ENCODE assay signal across 30 mouse cellular contexts in genomic region chr12:76874826-76875225, GRCm38 (mm10). TPM values are rescaled to one million over a fixed set of nuclear protein-coding genes. Genes with fewer than 3 reads are reported as not detected.
DNase-seq lines count a peak whose midpoint lies in the region; ATAC-seq and TF ChIP-seq lines count a peak whose summit lies in the region.
"Had no signal": no experiment of that assay in that cellular context is flagged by ENCODE, and none has a peak within 500 bp of the region (broad histone marks: within the 10 kb centered on the region; RNA-seq: fewer than 3 reads in every experiment).

No protein-coding gene starts in this region.

- in situ Hi-C loops in ES-E14 (cut with MboI; ENCODE audit: low sequenced_read_pairs in 2 of 2, unreplicated experiment in 2 of 2) = no loop called here

- no peak for TF ChIP-seq POLR2A in spleen, adult 2 months (IDR thresholded peaks at IDR 0.05; ENCODE audit: low read depth, low read length)

- no peak overlapping the region for H3K4me2 ChIP-seq in midbrain, postnatal 0 days (ENCODE audit: low read depth, low read length, poor library complexity, severe bottlenecking)
- H3K4me2 ChIP-seq: forebrain, embryonic 12.5 days; limb, embryonic 15.5 days; liver, embryonic 13.5 days; midbrain, embryonic 13.5 days had no signal

- no peaks in the 10 kb centered on the region for H3K27me3 ChIP-seq in heart, embryonic 10.5 days (ENCODE audit: insufficient read depth, poor library complexity, severe bottlenecking)
- H3K27me3 ChIP-seq in spleen, adult 2 months (ENCODE audit: control insufficient read depth, insufficient read depth, low read length) = no peaks in the 10 kb centered on the region
- H3K27me3 ChIP-seq in embryonic facial prominence, embryonic 10.5 days (replicated peaks; ENCODE audit: low read depth, poor library complexity, severe bottlenecking) = no peaks in the 10 kb centered on the region
- H3K27me3 ChIP-seq in midbrain, postnatal 0 days (ENCODE audit: insufficient read depth, low read length) = no peaks in the 10 kb centered on the region
- H3K27me3 ChIP-seq: forebrain, embryonic 12.5 days; limb, embryonic 15.5 days; liver, embryonic 13.5 days; midbrain, embryonic 13.5 days had no signal

- peaks cover 18% of the 10 kb centered on the region for H3K4me1 ChIP-seq in heart, embryonic 10.5 days
- H3K4me1 ChIP-seq in spleen, adult 2 months (ENCODE audit: control insufficient read depth, insufficient read depth, insufficient read length) = no peaks in the 10 kb centered on the region
- H3K4me1 ChIP-seq in ES-E14 (ENCODE audit: control insufficient read depth in 2 of 2, insufficient read depth in 2 of 2, low read length in 2 of 2, poor library complexity in 1 of 2) = peaks cover 14% of the 10 kb centered on the region in 2 experiments
- H3K4me1 ChIP-seq in embryonic facial prominence, embryonic 10.5 days = peaks cover 7% of the 10 kb centered on the region
- H3K4me1 ChIP-seq in midbrain, postnatal 0 days (ENCODE audit: insufficient read depth, low read length) = no peaks in the 10 kb centered on the region
- H3K4me1 ChIP-seq: forebrain, embryonic 12.5 days; limb, embryonic 15.5 days; liver, embryonic 13.5 days; midbrain, embryonic 13.5 days had no signal

- no peaks in the 10 kb centered on the region for H3K9me3 ChIP-seq in heart, embryonic 10.5 days
- no peaks in the 10 kb centered on the region for H3K9me3 ChIP-seq in ES-E14 (ENCODE audit: control insufficient read depth, insufficient read depth, low read depth, low read length)
- no peaks in the 10 kb centered on the region for H3K9me3 ChIP-seq in embryonic facial prominence, embryonic 10.5 days
- H3K9me3 ChIP-seq in midbrain, postnatal 0 days (ENCODE audit: low read length) = no peaks in the 10 kb centered on the region
- H3K9me3 ChIP-seq: forebrain, embryonic 12.5 days; limb, embryonic 10.5 days; limb, embryonic 15.5 days; liver, embryonic 13.5 days; midbrain, embryonic 13.5 days had no signal

- ATAC-seq in midbrain, postnatal 0 days (ENCODE audit: low FRiP score) = no peak
- ATAC-seq: hindbrain, embryonic 16.5 days; midbrain, embryonic 13.5 days had no signal

- TF ChIP-seq CTCF in spleen, adult 2 months (IDR thresholded peaks at IDR 0.05; ENCODE audit: extremely low read depth, insufficient read depth, insufficient read length, insufficient replicate concordance) = no peak
- no peak for TF ChIP-seq CTCF in midbrain, postnatal 0 days (IDR thresholded peaks at IDR 0.05)

- peaks cover 14% of the 10 kb centered on the region; the same call in 1 of the 2 replicates for H3K36me3 ChIP-seq in heart, embryonic 10.5 days
- H3K36me3 ChIP-seq in spleen, adult 2 months (ENCODE audit: control insufficient read depth, insufficient read depth, low read length) = no peaks in the 10 kb centered on the region
- H3K36me3 ChIP-seq in ES-E14 (ENCODE audit: control insufficient read depth, insufficient read depth, low read length, poor library complexity, severe bottlenecking) = peaks cover 4% of the 10 kb centered on the region; the same call in 1 of the 2 replicates
- H3K36me3 ChIP-seq in embryonic facial prominence, embryonic 10.5 days (replicated peaks) = peaks cover 28% of the 10 kb centered on the region
- peaks cover 6% of the 10 kb centered on the region for H3K36me3 ChIP-seq in midbrain, postnatal 0 days (ENCODE audit: insufficient read depth, low read length)

- no peak overlapping the region for H3K4me3 ChIP-seq in heart, embryonic 10.5 days
- H3K4me3 ChIP-seq in spleen, adult 2 months (ENCODE audit: extremely low read depth, insufficient read depth, insufficient read length) = no peak overlapping the region
- peak overlapping the region; percentile 2 to 23; a peak in 3 of 4 replicates for H3K4me3 ChIP-seq in ES-E14 (ENCODE audit: insufficient read depth in 1 of 2, low read depth in 1 of 2, low read length in 2 of 2, poor library complexity in 1 of 2, severe bottlenecking in 1 of 2)
- no peak overlapping the region for H3K4me3 ChIP-seq in embryonic facial prominence, embryonic 10.5 days
- no peak overlapping the region for H3K4me3 ChIP-seq in midbrain, postnatal 0 days (ENCODE audit: low read depth, low read length)
- H3K4me3 ChIP-seq: erythroblast, embryonic 14.5 days; forebrain, embryonic 12.5 days; limb, embryonic 10.5 days; limb, embryonic 15.5 days; liver, embryonic 13.5 days; midbrain, embryonic 13.5 days had no signal

- H3K9ac ChIP-seq in ES-E14 (ENCODE audit: insufficient read depth, low read depth, low read length, poor library complexity, severe bottlenecking) = no peak overlapping the region; the same call in 1 of the 2 replicates
- H3K9ac ChIP-seq in midbrain, postnatal 0 days (replicated peaks; ENCODE audit: low read length, poor library complexity, severe bottlenecking) = no peak overlapping the region
- H3K9ac ChIP-seq: forebrain, embryonic 12.5 days; limb, embryonic 15.5 days; liver, embryonic 13.5 days; midbrain, embryonic 13.5 days had no signal

- no peak for DNase-seq in heart, embryonic 10.5 days (ENCODE audit: low spot score)
- DNase-seq in heart, postnatal 4 days = no peak
- DNase-seq in spleen, adult 2 months (ENCODE audit: low read depth in 1 of 2, low spot score in 2 of 2) = no peak
- no peak for DNase-seq in spleen, postnatal 10 days (ENCODE audit: low spot score in 2 of 2)
- no peak for DNase-seq in ES-E14 (ENCODE audit: low read depth, low spot score)
- no peak for DNase-seq in embryonic facial prominence, embryonic 10.5 days (ENCODE audit: low spot score)
- DNase-seq in midbrain, postnatal 0 days (ENCODE audit: low spot score) = no peak
- DNase-seq: B cell, adult 2 months; cerebellum, adult 9-11 months; gastrocnemius, postnatal 10 days; heart, postnatal 14 days; kidney, adult 2 months; layer of hippocampus, postnatal 36 days; liver, embryonic 13.5 days; lung, adult 2 months; lung, postnatal 10 days; retina, postnatal 1 day; right cerebral cortex, postnatal 14 days; thymus, postnatal 4 days had no signal

- 62% methylated on average over 9 of the region's 9 CpGs for WGBS in heart, embryonic 10.5 days
- WGBS in spleen, adult 2 months = 89% methylated on average over 9 of the region's 9 CpGs
- 43% methylated on average over 9 of the region's 9 CpGs for WGBS in embryonic facial prominence, embryonic 10.5 days
- 46% methylated on average over 9 of the region's 9 CpGs for WGBS in midbrain, postnatal 0 days

- peak overlapping the region; percentile 43; the same call in 1 of the 2 replicates for H3K27ac ChIP-seq in heart, embryonic 10.5 days
- H3K27ac ChIP-seq in spleen, adult 2 months (ENCODE audit: insufficient read depth, low read length) = 0 out of 2 replicates have a peak overlapping the region, but pooled peaks have one; percentile 21
- peak overlapping the region; percentile 68; the same call in 1 of the 2 replicates for H3K27ac ChIP-seq in ES-E14 (ENCODE audit: insufficient read depth, low read depth, low read length, poor library complexity, severe bottlenecking)
- H3K27ac ChIP-seq in embryonic facial prominence, embryonic 10.5 days (replicated peaks) = peak overlapping the region; percentile 30; the same call in 1 of the 2 replicates
- no peak overlapping the region for H3K27ac ChIP-seq in midbrain, postnatal 0 days (ENCODE audit: low read depth, low read length)
- H3K27ac ChIP-seq: forebrain, embryonic 12.5 days; limb, embryonic 10.5 days; limb, embryonic 15.5 days; liver, embryonic 13.5 days; macrophage; midbrain, embryonic 13.5 days had no signal

TF ChIP-seq in ES-E14, 5 proteins besides CTCF, POLR2A, EP300 and RAD21:
- TF ChIP-seq CHD2 (IDR thresholded peaks at IDR 0.05; ENCODE audit: low read depth, low read length) (no peak), MAFK (IDR thresholded peaks at IDR 0.05; ENCODE audit: insufficient read depth, low read depth, low read length) (no peak), ZNF384 (IDR thresholded peaks at IDR 0.05; ENCODE audit: low read depth, low read length) (no peak), ZC3H11A (IDR thresholded peaks at IDR 0.05; ENCODE audit: borderline replicate concordance, low read depth, low read length) (no peak), HCFC1 (IDR thresholded peaks at IDR 0.05; ENCODE audit: borderline replicate concordance, insufficient read depth, low read length) (no peak)
TF ChIP-seq in ES-E14: peak in this region for 0.

RNA-seq across cellular contexts. Expression of gene Rab15, which starts 52.1 kb away (rescaled TPM):
- 3.1 and 6.3 TPM in 2 replicates for polyA plus RNA-seq in heart, embryonic 10.5 days (2016; fragmentation: Nextera tagmentation; extraction: Ambion mirVana)
- total RNA-seq in heart, postnatal 4 days (2021) = 1 to 10 TPM; 2.6 to 3.6 TPM
- polyA plus RNA-seq in spleen, adult 2 months (2012; rRNA removed) = 0.89 and 1.5 TPM in 2 replicates
- 8.8 and 9.5 TPM in 2 replicates for total RNA-seq in ES-E14 (2012; rRNA removed)
- 15.7 and 17.3 TPM in 2 replicates for polyA plus RNA-seq in embryonic facial prominence, embryonic 10.5 days (2016; fragmentation: Nextera tagmentation; extraction: Ambion mirVana)
- total RNA-seq in midbrain, postnatal 0 days (2014; rRNA removed) = 91.1 and 122 TPM in 2 replicates
- 57.2 and 58.9 TPM in 2 replicates for polyA plus RNA-seq in midbrain, postnatal 0 days (2015; fragmentation: Nextera tagmentation; extraction: Ambion mirVana)
- total RNA-seq: common myeloid progenitor, adult 5-6 weeks; megakaryocyte-erythroid progenitor cell, adult 5-6 weeks; monocyte, adult 5-6 weeks had no signal
- polyA plus RNA-seq: activated CD4-positive, CD25-positive, alpha-beta regulatory T cell, adult 4 months; erythroblast, embryonic 14.5 days had no signal

Comparison
In these comparisons a context has a peak if more than half of its experiments do, and no peak if none do; other contexts are left out.
1. H3K4me3 ChIP-seq: peak in ES-E14 (2 of 2); none in heart, embryonic 10.5 days (single experiment), spleen, adult 2 months (single experiment), embryonic facial prominence, embryonic 10.5 days (single experiment) and midbrain, postnatal 0 days (single experiment).